Mouse (Mus musculus) olfactory bulb, adult 2 months (tissue): ENCODE measurements around the gene Mid1.

Experiments
- CTCF ChIP-seq: fragments of 200-500 bp; IDR thresholded peaks from 2 replicates; pipeline ENCODE4 v1.5.1; 2012; ENCODE audit warnings: low read depth, mild to moderate bottlenecking, low read length, moderate library complexity; ENCODE audit not compliant: insufficient read depth
- POLR2A ChIP-seq: fragments of 200-500 bp; IDR thresholded peaks from 2 replicates; pipeline ENCODE4 v1.6.1; 2012; ENCODE audit warnings: mild to moderate bottlenecking, low read depth, low read length, moderate library complexity; ENCODE audit not compliant: insufficient read depth

GRCm38 (mm10) chrX:169704016-169704602 is 19.1 kb downstream of the Mid1 start:
- TF ChIP-seq CTCF (no peak), POLR2A (no peak)
